Mouse (Mus musculus) forebrain, embryonic 14.5 days (tissue): ENCODE measurements at regions not wholly inside any gene's neighbourhood (a gene's known extent, or its start where the extent isn't known, plus 50 kb on each side); places are given as distances from the start of the nearest gene placed in this dataset.

ENCODE experiments used
- ATAC-seq: fragments of 200-750 bp; cut with Nextera tagmentation; 2 replicates; pipeline ENCODE4 v1.8.0; 2017; ENCODE audit warnings: mild to moderate bottlenecking, moderate library complexity
- DNase-seq: peaks from one replicate; pipeline ENCODE4 v3.0.0-alpha.2; 2015; ENCODE audit warnings: low spot score
- H3K27ac ChIP-seq: fragments of 300-500 bp; sonication (generic); 2 replicates; pipeline ENCODE4 v1.5.1; 2014; ENCODE audit warnings: low read depth, mild to moderate bottlenecking, control low read depth, low read length, moderate library complexity
- H3K27me3 ChIP-seq: fragments of 300-500 bp; sonication (generic); replicated peaks from 2 replicates; pipeline ENCODE4 v1.6.1; 2014; ENCODE audit warnings: low read length, control low read depth, mixed read lengths; ENCODE audit not compliant: control insufficient read depth, insufficient read depth
- H3K36me3 ChIP-seq: fragments of 300-500 bp; sonication (generic); 2 replicates; pipeline ENCODE4 v1.6.1; 2014; ENCODE audit warnings: low read length, control low read depth; ENCODE audit not compliant: control insufficient read depth, insufficient read depth
- H3K4me1 ChIP-seq: fragments of 300-500 bp; sonication (generic); 2 replicates; pipeline ENCODE4 v1.6.1; 2014; ENCODE audit warnings: antibody characterized with exemption, low read length, control low read depth; ENCODE audit not compliant: control insufficient read depth, insufficient read depth
- H3K4me2 ChIP-seq: fragments of 300-500 bp; sonication (generic); 2 replicates; pipeline ENCODE4 v1.6.1; 2014; ENCODE audit warnings: mild to moderate bottlenecking, control low read depth, low read length
- H3K4me3 ChIP-seq: fragments of 300-500 bp; sonication (generic); 2 replicates; pipeline ENCODE4 v1.5.1; 2014; ENCODE audit warnings: low read depth, low read length, control low read depth
- H3K9ac ChIP-seq: fragments of 300-500 bp; sonication (generic); 2 replicates; pipeline ENCODE4 v1.6.1; 2014; ENCODE audit warnings: mild to moderate bottlenecking, low read length, control low read depth, moderate library complexity
- H3K9me3 ChIP-seq: fragments of 300-500 bp; sonication (generic); replicated peaks from 2 replicates; pipeline ENCODE4 v1.6.1; 2016; ENCODE audit warnings: low read length, control low read depth, mixed read lengths; ENCODE audit not compliant: control insufficient read depth
- WGBS: fragments of 180-500 bp; shearing (Covaris S2); extraction: QIAGEN DNeasy Blood & Tissue Kit; methylation state at CpG from one replicate; pipeline ENCODE4 v1.1.7; 2014; 5-methylcytosine and 5-hydroxymethylcytosine counted together

- Histone ChIP-seq H3K9me3 (no peaks in the 10 kb centered on the region), H3K9ac (no peak overlapping the region), H3K4me2 (no peak overlapping the region), H3K4me3 (no peak overlapping the region), H3K27ac (no peak overlapping the region), H3K4me1 (no peaks in the 10 kb centered on the region), H3K36me3 (no peaks in the 10 kb centered on the region), H3K27me3 (no peaks in the 10 kb centered on the region)
- ATAC-seq (peak; percentile 26; the same call in 1 of the 2 replicates), DNase-seq (peak; percentile 35)
- 37% methylated on average over 4 of the region's 4 CpGs for WGBS
These were observed 197.8 kb downstream of the Hs3st1 start for GRCm38 (mm10) chr5:39557376-39558001.

- H3K4me3 ChIP-seq = no peak overlapping the region
- H3K27me3 ChIP-seq = no peaks in the 10 kb centered on the region
- no peaks in the 10 kb centered on the region; the same call in 1 of the 2 replicates for H3K4me1 ChIP-seq
- H3K9ac ChIP-seq = no peak overlapping the region
- H3K9me3 ChIP-seq = no peaks in the 10 kb centered on the region
- WGBS = 29% methylated on average over 2 of the region's 2 CpGs
- H3K4me2 ChIP-seq = no peak overlapping the region
- ATAC-seq = 0 out of 2 replicates have a peak, but pooled peaks have one; percentile 26
- H3K27ac ChIP-seq = no peak overlapping the region
- no peak for DNase-seq
- H3K36me3 ChIP-seq = no peaks in the 10 kb centered on the region
These were observed 218.2 kb downstream of the Hs3st1 start for GRCm38 (mm10) chr5:39537044-39537443.

GRCm38 (mm10) chr5:39536351-39536750 lies 218.9 kb downstream of the Hs3st1 start:
- H3K36me3 ChIP-seq = no peaks in the 10 kb centered on the region
- DNase-seq (peak; percentile 57), ATAC-seq (peak; percentile 63; the same call in 1 of the 2 replicates)
- WGBS = 4% methylated on average over 2 of the region's 2 CpGs
- no peaks in the 10 kb centered on the region for H3K9me3 ChIP-seq
- no peaks in the 10 kb centered on the region; the same call in 1 of the 2 replicates for H3K4me1 ChIP-seq
- H3K27me3 ChIP-seq = no peaks in the 10 kb centered on the region
- H3K4me3 ChIP-seq = no peak overlapping the region
- no peak overlapping the region for H3K4me2 ChIP-seq
- H3K27ac ChIP-seq = no peak overlapping the region
- H3K9ac ChIP-seq = no peak overlapping the region

GRCm38 (mm10) chr5:39510246-39510645 lies 245.0 kb downstream of the Hs3st1 start:
- no peak overlapping the region for H3K4me3 ChIP-seq

GRCm38 (mm10) chr5:39482756-39483155 lies 272.5 kb downstream of the Hs3st1 start:
- Histone ChIP-seq H3K4me3 (no peak overlapping the region), H3K4me2 (no peak overlapping the region), H3K36me3 (no peaks in the 10 kb centered on the region), H3K4me1 (no peaks in the 10 kb centered on the region), H3K27ac (no peak overlapping the region), H3K27me3 (no peaks in the 10 kb centered on the region), H3K9me3 (no peaks in the 10 kb centered on the region), H3K9ac (no peak overlapping the region)
- DNase-seq (no peak), ATAC-seq (no peak)
- WGBS = 16% methylated on average over 5 of the region's 5 CpGs

More at GRCm38 (mm10) chr5:39510246-39510645, 245.0 kb downstream of the Hs3st1 start:
- Histone ChIP-seq H3K36me3 (no peaks in the 10 kb centered on the region), H3K27me3 (no peaks in the 10 kb centered on the region), H3K9ac (no peak overlapping the region), H3K9me3 (no peaks in the 10 kb centered on the region), H3K4me1 (no peaks in the 10 kb centered on the region), H3K27ac (no peak overlapping the region), H3K4me2 (no peak overlapping the region)
- WGBS = 80% methylated on average over 1 of the region's 1 CpGs
- DNase-seq (no peak), ATAC-seq (no peak)

- no peaks in the 10 kb centered on the region for H3K4me1 ChIP-seq
- H3K27ac ChIP-seq = no peak overlapping the region
- ATAC-seq = no peak
- no peak overlapping the region for H3K4me3 ChIP-seq
- no peak overlapping the region for H3K4me2 ChIP-seq
- DNase-seq = no peak
- no peak overlapping the region for H3K9ac ChIP-seq
- H3K27me3 ChIP-seq = no peaks in the 10 kb centered on the region
- 74% methylated on average over 2 of the region's 2 CpGs for WGBS
- H3K9me3 ChIP-seq = no peaks in the 10 kb centered on the region
- no peaks in the 10 kb centered on the region for H3K36me3 ChIP-seq
These were observed 297.2 kb downstream of the Hs3st1 start for GRCm38 (mm10) chr5:39458116-39458525.

GRCm38 (mm10) chr5:39453706-39454105 lies 301.6 kb downstream of the Hs3st1 start:
- ATAC-seq (no peak), DNase-seq (no peak)
- H3K4me1 ChIP-seq = no peaks in the 10 kb centered on the region
- H3K4me2 ChIP-seq = no peak overlapping the region
- no peak overlapping the region for H3K9ac ChIP-seq
- no peaks in the 10 kb centered on the region for H3K27me3 ChIP-seq
- H3K4me3 ChIP-seq = no peak overlapping the region
- H3K27ac ChIP-seq = no peak overlapping the region
- H3K9me3 ChIP-seq = no peaks in the 10 kb centered on the region
- H3K36me3 ChIP-seq = no peaks in the 10 kb centered on the region

GRCm38 (mm10) chr5:39440817-39441216 lies 314.5 kb downstream of the Hs3st1 start:
- ATAC-seq (no peak), DNase-seq (no peak)
- Histone ChIP-seq H3K36me3 (no peaks in the 10 kb centered on the region), H3K4me3 (no peak overlapping the region), H3K4me2 (no peak overlapping the region), H3K4me1 (no peaks in the 10 kb centered on the region), H3K27me3 (no peaks in the 10 kb centered on the region), H3K9ac (no peak overlapping the region), H3K9me3 (no peaks in the 10 kb centered on the region), H3K27ac (no peak overlapping the region)
- 89% methylated on average over 3 of the region's 3 CpGs for WGBS

- Histone ChIP-seq H3K27ac (no peak overlapping the region), H3K36me3 (no peaks in the 10 kb centered on the region), H3K4me1 (no peaks in the 10 kb centered on the region), H3K4me3 (no peak overlapping the region), H3K4me2 (no peak overlapping the region), H3K9me3 (no peaks in the 10 kb centered on the region), H3K27me3 (no peaks in the 10 kb centered on the region), H3K9ac (no peak overlapping the region)
- WGBS = 78% methylated on average over 4 of the region's 4 CpGs
- DNase-seq = no peak
- no peak for ATAC-seq
These were observed 317.6 kb downstream of the Hs3st1 start for GRCm38 (mm10) chr5:39437463-39438201.
